Mouse (Mus musculus) G1E (cell line): ENCODE measurements around the gene Nod2. TPM values are rescaled to one million over a fixed set of nuclear protein-coding genes. Genes with fewer than 3 reads are reported as not detected.

ENCODE experiments used
- ATAC-seq: 2 replicates; pipeline ENCODE4 v1.8.0; 2016; ENCODE audit warnings: mild to moderate bottlenecking; ENCODE audit not compliant: insufficient number of reproducible peaks, poor library complexity, low FRiP score, severe bottlenecking; ENCODE audit errors: extremely low read depth
- DNase-seq: peaks from one replicate; pipeline ENCODE4 v3.0.0; 2012; ENCODE audit warnings: low spot score
- H3K27me3 ChIP-seq: 2 replicates; pipeline ENCODE4 v1.6.1; 2012; ENCODE audit warnings: mild to moderate bottlenecking, low read length, inconsistent platforms; ENCODE audit not compliant: insufficient read depth
- H3K36me3 ChIP-seq: replicated peaks from 2 replicates; pipeline ENCODE3; 2012; ENCODE audit warnings: mild to moderate bottlenecking, inconsistent platforms
- H3K4me1 ChIP-seq: 2 replicates; pipeline ENCODE4 v1.6.1; 2012; ENCODE audit warnings: low read depth, low read length, inconsistent platforms, mixed read lengths; ENCODE audit not compliant: insufficient read depth
- H3K4me3 ChIP-seq: 2 replicates; pipeline ENCODE4 v1.5.1; 2012; ENCODE audit warnings: low read depth, mild to moderate bottlenecking, inconsistent platforms, low read length, moderate library complexity, mixed read lengths
- H3K9me3 ChIP-seq: replicated peaks from 2 replicates; pipeline ENCODE4 v1.6.1; 2012; ENCODE audit warnings: inconsistent platforms
- CTCF ChIP-seq: IDR thresholded peaks from 2 replicates; pipeline ENCODE4 v1.5.1; 2012; ENCODE audit warnings: low read depth, low read length, inconsistent platforms, mixed read lengths
- GATA1 ChIP-seq: IDR thresholded peaks from 2 replicates; pipeline ENCODE4 v1.6.1; 2012; ENCODE audit warnings: borderline replicate concordance, low read length, inconsistent platforms, mixed read lengths
- GATA2 ChIP-seq: IDR thresholded peaks from 2 replicates; pipeline ENCODE4 v1.6.1; 2012; ENCODE audit warnings: low read depth, low read length, inconsistent platforms, borderline replicate concordance
- POLR2AphosphoS5 ChIP-seq: IDR thresholded peaks from 2 replicates; pipeline ENCODE4 v1.6.1; 2012; ENCODE audit warnings: low read depth, low read length, inconsistent platforms; ENCODE audit not compliant: insufficient replicate concordance
- TAL1 ChIP-seq: conservative IDR thresholded peaks from 2 replicates; pipeline ENCODE4 v1.6.1; 2012; ENCODE audit warnings: low read depth, low read length, inconsistent platforms, mixed read lengths
- polyA plus RNA-seq: library from polyadenylated mRNA; stranded (reverse); fragments of >175 nt; gene quantifications from 2 replicates; pipeline ENCODE4 v1.2.3, GENCODE M21; 2012
- total RNA-seq, 2 experiments: library from RNA; stranded (forward) in 1 of 2; stranded (reverse) in 1 of 2; fragments of 200-1000 nt in 1 of 2; fragments of >200 nt in 1 of 2; fragmentation: Nextera tagmentation in 1 of 2; gene quantifications; 2 replicates each; pipeline ENCODE4 v1.2.3; 2014 to 2017

The Nod2 gene
- total RNA-seq (2014; fragmentation: Nextera tagmentation) (0.24 and 1.1 TPM in 2 replicates), total RNA-seq (2017) (0.22 and 0.23 TPM in 2 replicates), polyA plus RNA-seq (0.04 and 0.07 TPM in 2 replicates)

DNA sequence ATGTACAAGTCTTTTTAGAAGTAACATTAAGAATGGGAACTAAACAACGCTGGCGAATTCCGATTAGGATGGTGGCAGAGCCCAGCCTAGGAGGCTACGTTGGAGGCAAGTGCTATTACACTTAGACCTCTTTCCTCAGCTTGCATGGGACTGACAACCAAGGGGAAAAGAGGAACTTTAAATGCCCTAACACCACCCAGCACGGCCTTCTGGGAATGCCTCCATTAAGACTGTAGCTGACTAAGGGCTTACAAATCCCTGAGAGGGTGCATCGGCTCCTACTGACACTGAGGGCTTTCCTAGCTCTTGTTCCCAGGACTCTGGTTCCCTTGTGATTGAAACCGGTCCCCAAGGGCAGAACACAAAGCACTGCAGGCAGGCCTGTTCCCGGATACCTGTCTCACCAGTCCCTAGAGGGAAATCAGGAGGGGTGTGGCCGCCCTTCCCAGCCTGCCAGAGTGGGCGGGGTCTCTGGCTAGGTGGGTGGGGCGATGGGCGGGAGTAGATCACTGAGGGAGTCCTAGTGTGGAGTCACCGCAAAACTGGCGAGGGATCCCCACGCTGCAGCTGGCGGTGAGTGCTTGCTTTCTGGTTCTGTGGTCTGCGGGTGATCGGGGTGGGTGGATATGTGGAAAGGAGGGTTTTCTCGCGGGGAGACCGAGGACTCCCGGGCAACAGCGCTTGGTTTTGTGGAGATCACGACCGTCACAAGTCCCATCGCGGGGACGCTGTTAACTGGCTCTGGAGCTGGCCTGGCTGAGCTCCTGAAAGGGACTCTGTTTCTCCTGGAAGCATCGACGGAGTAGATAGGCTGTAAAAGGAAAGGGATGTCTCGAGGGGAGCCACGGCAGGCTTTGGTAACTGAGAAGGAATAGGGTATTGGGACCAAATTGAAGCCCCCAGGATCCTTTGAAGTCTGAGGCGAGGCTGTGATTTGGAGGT lies at the start of gene Nod2:
Gene Nod2 (plus strand): TSS at position 479 of the 942 bp plus-strand sequence.
- Histone ChIP-seq H3K36me3 (no peaks in the 10 kb centered on the region), H3K4me3 (peak within 1 kb of the TSS; percentile 56; the same call in 1 of the 2 replicates), H3K27me3 (peaks cover 4% of the 10 kb centered on the region; the same call in 1 of the 2 replicates), H3K4me1 (peaks cover 23% of the 10 kb centered on the region), H3K9me3 (no peaks in the 10 kb centered on the region)
- no peak for TF ChIP-seq GATA1
- no peak for TF ChIP-seq GATA2
- no peak for TF ChIP-seq CTCF
- TF ChIP-seq TAL1 = no peak
- DNase-seq (no peak), ATAC-seq (peak; percentile 77)

DNA sequence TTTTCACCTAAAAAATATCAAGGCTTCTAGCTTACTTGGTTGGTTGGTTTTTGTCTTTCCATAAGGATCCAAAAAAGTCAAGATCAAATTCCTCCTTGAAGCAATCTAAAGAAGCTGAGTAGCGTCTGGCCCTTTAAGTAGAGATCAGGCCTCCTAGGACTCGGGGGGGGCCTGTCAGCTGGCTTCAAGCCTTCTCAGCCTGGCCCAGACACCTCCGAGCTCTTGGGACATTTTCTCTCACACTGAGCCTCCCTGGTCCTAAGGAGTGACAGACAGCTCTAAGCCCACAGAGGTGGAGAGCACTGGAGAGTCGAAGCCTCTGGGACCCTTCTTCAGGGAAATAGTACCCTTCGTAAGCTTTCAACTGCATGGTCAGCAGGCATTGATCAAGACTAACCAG lies 48.5 kb upstream of the Nod2 start:
- DNase-seq (no peak), ATAC-seq (no peak)
- no peak for TF ChIP-seq GATA2
- no peak for TF ChIP-seq GATA1
- no peak for TF ChIP-seq TAL1
- TF ChIP-seq POLR2AphosphoS5 = no peak
- no peak for TF ChIP-seq CTCF
- H3K4me3 ChIP-seq = no peak overlapping the region
- no peaks in the 10 kb centered on the region for H3K4me1 ChIP-seq
- H3K9me3 ChIP-seq = no peaks in the 10 kb centered on the region
- H3K36me3 ChIP-seq = no peaks in the 10 kb centered on the region
- H3K27me3 ChIP-seq = no peaks in the 10 kb centered on the region

GRCm38 (mm10) chr8:88599491-88599890 lies 47.6 kb upstream of the Nod2 start:
- no peaks in the 10 kb centered on the region for H3K27me3 ChIP-seq
- no peak for ATAC-seq
- TF ChIP-seq CTCF (no peak), GATA2 (no peak), TAL1 (no peak), POLR2AphosphoS5 (no peak), GATA1 (no peak)
- H3K36me3 ChIP-seq = no peaks in the 10 kb centered on the region
- H3K4me1 ChIP-seq = no peaks in the 10 kb centered on the region
- no peak overlapping the region for H3K4me3 ChIP-seq
- DNase-seq = no peak
- no peaks in the 10 kb centered on the region for H3K9me3 ChIP-seq

GRCm38 (mm10) chr8:88603446-88603989 lies 43.6 kb upstream of the Nod2 start:
- TF ChIP-seq GATA1 (no peak), GATA2 (no peak), POLR2AphosphoS5 (no peak), TAL1 (no peak), CTCF (no peak)
- Histone ChIP-seq H3K4me3 (no peak overlapping the region), H3K9me3 (no peaks in the 10 kb centered on the region), H3K27me3 (no peaks in the 10 kb centered on the region), H3K4me1 (no peaks in the 10 kb centered on the region), H3K36me3 (no peaks in the 10 kb centered on the region)
- no peak for DNase-seq
- ATAC-seq = no peak

DNA sequence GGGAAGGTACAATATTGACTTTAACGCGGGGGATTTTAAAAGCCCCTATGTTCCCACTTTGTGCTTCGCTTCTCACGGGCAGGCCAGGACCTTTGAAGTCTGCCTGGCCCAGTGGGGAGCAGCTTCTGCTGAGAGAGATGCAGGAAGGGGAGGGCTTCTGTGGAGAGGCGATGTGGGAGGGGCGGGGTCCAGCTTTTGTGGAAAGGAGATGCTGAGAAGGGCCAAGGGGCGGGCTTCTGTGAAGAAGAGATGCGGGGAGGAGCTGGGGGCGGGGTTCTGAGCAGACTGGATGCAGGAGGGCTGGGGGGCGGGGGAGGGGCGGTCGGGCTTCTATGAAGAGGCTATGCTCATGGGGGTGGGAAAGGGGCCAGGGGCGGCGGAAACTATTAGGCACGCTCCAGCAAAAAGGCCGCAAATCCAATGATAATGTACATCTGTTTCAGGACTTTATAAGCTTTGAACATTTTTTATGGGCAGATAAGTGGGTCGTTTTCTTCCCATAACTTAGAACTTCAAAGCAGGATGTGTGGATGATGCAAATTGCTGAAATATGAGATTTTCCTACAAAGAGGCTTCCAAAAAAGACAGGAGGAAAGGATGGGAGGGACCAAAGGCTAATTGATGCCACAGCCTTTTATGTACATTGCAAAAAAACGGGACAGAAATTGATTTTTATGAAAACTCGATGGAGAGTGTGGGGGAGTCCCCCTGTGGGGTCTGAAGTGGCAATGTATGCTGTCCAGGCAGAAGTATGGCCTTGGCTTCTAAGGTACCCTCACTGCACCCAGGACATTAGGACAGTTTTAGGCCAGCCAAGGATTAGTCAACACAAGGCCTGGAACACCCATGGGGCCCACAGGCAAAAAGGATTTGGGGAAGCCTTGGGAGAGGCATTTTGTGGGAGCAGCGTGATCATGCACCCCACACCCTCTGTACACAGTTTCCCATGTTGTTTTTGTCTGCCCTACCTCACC lies 42.8 kb upstream of the Nod2 start:
- Histone ChIP-seq H3K36me3 (no peaks in the 10 kb centered on the region), H3K27me3 (no peaks in the 10 kb centered on the region), H3K4me1 (no peaks in the 10 kb centered on the region), H3K4me3 (no peak overlapping the region), H3K9me3 (no peaks in the 10 kb centered on the region)
- DNase-seq (no peak), ATAC-seq (no peak)
- TF ChIP-seq CTCF = no peak
